Mouse (Mus musculus): ENCODE results near the gene Engase. TPM values are rescaled to one million over a fixed set of nuclear protein-coding genes. Genes with fewer than 3 reads are reported as not detected.

The Engase gene
- polyA plus RNA-seq, 1 experiment from 2014 or later, result 6.5 TPM

- Histone ChIP-seq H3K36me3 (ENCODE audit: control insufficient read depth, insufficient read depth, low read length) (no peaks in the 10 kb centered on the region), H3K27ac (ENCODE audit: low read depth, low read length) (peak overlapping the region; percentile 39), H3K4me1 (ENCODE audit: control insufficient read depth, insufficient read depth, low read depth, low read length) (peaks cover 32% of the 10 kb centered on the region), H3K27me3 (replicated peaks; ENCODE audit: control insufficient read depth, insufficient read depth, low read length) (no peaks in the 10 kb centered on the region), H3K4me2 (ENCODE audit: low read length) (peak overlapping the region; percentile 41), H3K9ac (ENCODE audit: low read depth, low read length) (peak overlapping the region; percentile 18; the same call in 1 of the 2 replicates), H3K9me3 (ENCODE audit: control insufficient read depth, low read length) (no peaks in the 10 kb centered on the region), H3K4me3 (ENCODE audit: low read length) (no peak overlapping the region; the same call in 1 of the 2 replicates)
- 46% methylated on average over 13 of the region's 13 CpGs for WGBS
- ATAC-seq, result no peak
These were observed 42.5 kb upstream of the Engase start for GRCm38 (mm10) chr11:118434093-118434492.

- H3K27ac ChIP-seq (ENCODE audit: low read depth, low read length), result peak overlapping the region; percentile 56; the same call in 1 of the 2 replicates
These were observed 40.1 kb upstream of the Engase start for GRCm38 (mm10) chr11:118436471-118436935.

GRCm38 (mm10) chr11:118438665-118439414, 37.8 kb upstream of the Engase start:
- H3K4me2 ChIP-seq (ENCODE audit: low read length), result peak overlapping the region; percentile 17; the same call in 1 of the 2 replicates
- H3K27me3 ChIP-seq (replicated peaks; ENCODE audit: control insufficient read depth, insufficient read depth, low read length), result no peaks in the 10 kb centered on the region
- ATAC-seq, result peak; percentile 28; the same call in 1 of the 2 replicates
- H3K9ac ChIP-seq (ENCODE audit: low read depth, low read length), result no peak overlapping the region; the same call in 1 of the 2 replicates
- no peaks in the 10 kb centered on the region for H3K36me3 ChIP-seq (ENCODE audit: control insufficient read depth, insufficient read depth, low read length)
- no peak overlapping the region for H3K4me3 ChIP-seq (ENCODE audit: low read length)
- H3K9me3 ChIP-seq (ENCODE audit: control insufficient read depth, low read length), result no peaks in the 10 kb centered on the region
- peak overlapping the region; percentile 54 for H3K27ac ChIP-seq (ENCODE audit: low read depth, low read length)
- H3K4me1 ChIP-seq (ENCODE audit: control insufficient read depth, insufficient read depth, low read depth, low read length), result peaks cover 30% of the 10 kb centered on the region
- WGBS, result 19% methylated on average over 11 of the region's 11 CpGs

More at GRCm38 (mm10) chr11:118436471-118436935, 40.1 kb upstream of the Engase start:
- WGBS, result 22% methylated on average over 6 of the region's 6 CpGs
- Histone ChIP-seq H3K9ac (ENCODE audit: low read depth, low read length) (no peak overlapping the region), H3K4me1 (ENCODE audit: control insufficient read depth, insufficient read depth, low read depth, low read length) (peaks cover 30% of the 10 kb centered on the region), H3K9me3 (ENCODE audit: control insufficient read depth, low read length) (no peaks in the 10 kb centered on the region), H3K4me2 (ENCODE audit: low read length) (no peak overlapping the region), H3K36me3 (ENCODE audit: control insufficient read depth, insufficient read depth, low read length) (no peaks in the 10 kb centered on the region), H3K27me3 (replicated peaks; ENCODE audit: control insufficient read depth, insufficient read depth, low read length) (no peaks in the 10 kb centered on the region), H3K4me3 (ENCODE audit: low read length) (no peak overlapping the region)
- ATAC-seq, result peak; percentile 81

- ATAC-seq, result peak; percentile 5; the same call in 1 of the 2 replicates
- Histone ChIP-seq H3K4me2 (ENCODE audit: low read length) (no peak overlapping the region), H3K27me3 (replicated peaks; ENCODE audit: control insufficient read depth, insufficient read depth, low read length) (no peaks in the 10 kb centered on the region; the same call in 1 of the 2 replicates), H3K27ac (ENCODE audit: low read depth, low read length) (no peak overlapping the region), H3K9me3 (ENCODE audit: control insufficient read depth, low read length) (no peaks in the 10 kb centered on the region), H3K36me3 (ENCODE audit: control insufficient read depth, insufficient read depth, low read length) (no peaks in the 10 kb centered on the region), H3K4me3 (ENCODE audit: low read length) (no peak overlapping the region), H3K9ac (ENCODE audit: low read depth, low read length) (no peak overlapping the region), H3K4me1 (ENCODE audit: control insufficient read depth, insufficient read depth, low read depth, low read length) (peaks cover 21% of the 10 kb centered on the region)
- WGBS, result 60% methylated on average over 13 of the region's 13 CpGs
These were observed 33.9 kb upstream of the Engase start for GRCm38 (mm10) chr11:118442691-118443090.

GRCm38 (mm10) chr11:118443201-118443970, 33.2 kb upstream of the Engase start:
- peaks cover 15% of the 10 kb centered on the region for H3K4me1 ChIP-seq (ENCODE audit: control insufficient read depth, insufficient read depth, low read depth, low read length)
- H3K4me2 ChIP-seq (ENCODE audit: low read length), result no peak overlapping the region
- peak; percentile 24 for ATAC-seq
- H3K4me3 ChIP-seq (ENCODE audit: low read length), result no peak overlapping the region
- no peaks in the 10 kb centered on the region for H3K9me3 ChIP-seq (ENCODE audit: control insufficient read depth, low read length)
- H3K36me3 ChIP-seq (ENCODE audit: control insufficient read depth, insufficient read depth, low read length), result no peaks in the 10 kb centered on the region
- H3K9ac ChIP-seq (ENCODE audit: low read depth, low read length), result no peak overlapping the region
- no peaks in the 10 kb centered on the region; the same call in 1 of the 2 replicates for H3K27me3 ChIP-seq (replicated peaks; ENCODE audit: control insufficient read depth, insufficient read depth, low read length)
- no peak overlapping the region for H3K27ac ChIP-seq (ENCODE audit: low read depth, low read length)
- WGBS, result 31% methylated on average over 10 of the region's 11 CpGs

- Histone ChIP-seq H3K4me3 (ENCODE audit: low read length) (no peak overlapping the region), H3K4me1 (ENCODE audit: control insufficient read depth, insufficient read depth, low read depth, low read length) (peaks cover 5% of the 10 kb centered on the region), H3K27me3 (replicated peaks; ENCODE audit: control insufficient read depth, insufficient read depth, low read length) (peaks cover 6% of the 10 kb centered on the region; the same call in 1 of the 2 replicates), H3K4me2 (ENCODE audit: low read length) (no peak overlapping the region), H3K9me3 (ENCODE audit: control insufficient read depth, low read length) (no peaks in the 10 kb centered on the region), H3K36me3 (ENCODE audit: control insufficient read depth, insufficient read depth, low read length) (no peaks in the 10 kb centered on the region), H3K9ac (ENCODE audit: low read depth, low read length) (no peak overlapping the region), H3K27ac (ENCODE audit: low read depth, low read length) (no peak overlapping the region)
- 8% methylated on average over 3 of the region's 3 CpGs for WGBS
- peak; percentile 72 for ATAC-seq
These were observed 30.8 kb upstream of the Engase start for GRCm38 (mm10) chr11:118445843-118446242.

- 72% methylated on average over 4 of the region's 4 CpGs for WGBS
- Histone ChIP-seq H3K27me3 (replicated peaks; ENCODE audit: control insufficient read depth, insufficient read depth, low read length) (peaks cover 6% of the 10 kb centered on the region; the same call in 1 of the 2 replicates), H3K4me3 (ENCODE audit: low read length) (no peak overlapping the region), H3K9ac (ENCODE audit: low read depth, low read length) (no peak overlapping the region), H3K27ac (ENCODE audit: low read depth, low read length) (no peak overlapping the region), H3K9me3 (ENCODE audit: control insufficient read depth, low read length) (no peaks in the 10 kb centered on the region), H3K4me1 (ENCODE audit: control insufficient read depth, insufficient read depth, low read depth, low read length) (peaks cover 5% of the 10 kb centered on the region; the same call in 1 of the 2 replicates), H3K36me3 (ENCODE audit: control insufficient read depth, insufficient read depth, low read length) (no peaks in the 10 kb centered on the region), H3K4me2 (ENCODE audit: low read length) (no peak overlapping the region)
- no peak for ATAC-seq
These were observed 29.3 kb upstream of the Engase start for GRCm38 (mm10) chr11:118447346-118447745.

- 80% methylated on average over 8 of the region's 8 CpGs for WGBS
- H3K36me3 ChIP-seq (ENCODE audit: control insufficient read depth, insufficient read depth, low read length), result no peaks in the 10 kb centered on the region
- H3K4me3 ChIP-seq (ENCODE audit: low read length), result no peak overlapping the region
- H3K27me3 ChIP-seq (replicated peaks; ENCODE audit: control insufficient read depth, insufficient read depth, low read length), result peaks cover 6% of the 10 kb centered on the region; the same call in 1 of the 2 replicates
- H3K9me3 ChIP-seq (ENCODE audit: control insufficient read depth, low read length), result no peaks in the 10 kb centered on the region
- H3K4me2 ChIP-seq (ENCODE audit: low read length), result no peak overlapping the region
- no peak for ATAC-seq
- no peak overlapping the region for H3K9ac ChIP-seq (ENCODE audit: low read depth, low read length)
- no peak overlapping the region for H3K27ac ChIP-seq (ENCODE audit: low read depth, low read length)
- H3K4me1 ChIP-seq (ENCODE audit: control insufficient read depth, insufficient read depth, low read depth, low read length), result no peaks in the 10 kb centered on the region
These were observed 28.2 kb upstream of the Engase start for GRCm38 (mm10) chr11:118448385-118448784.

- WGBS, result 79% methylated on average over 6 of the region's 6 CpGs
- ATAC-seq, result no peak
- Histone ChIP-seq H3K27ac (ENCODE audit: low read depth, low read length) (no peak overlapping the region), H3K4me3 (ENCODE audit: low read length) (no peak overlapping the region), H3K4me2 (ENCODE audit: low read length) (no peak overlapping the region), H3K36me3 (ENCODE audit: control insufficient read depth, insufficient read depth, low read length) (no peaks in the 10 kb centered on the region), H3K9ac (ENCODE audit: low read depth, low read length) (no peak overlapping the region), H3K9me3 (ENCODE audit: control insufficient read depth, low read length) (no peaks in the 10 kb centered on the region), H3K27me3 (replicated peaks; ENCODE audit: control insufficient read depth, insufficient read depth, low read length) (0 out of 2 replicates have a peak, but pooled peaks cover 6% of the 10 kb centered on the region), H3K4me1 (ENCODE audit: control insufficient read depth, insufficient read depth, low read depth, low read length) (no peaks in the 10 kb centered on the region)
These were observed 25.4 kb upstream of the Engase start for GRCm38 (mm10) chr11:118451211-118451610.
